Mouse (Mus musculus) megakaryocyte, embryonic 14.5 days (primary cell): ENCODE measurements at regions not wholly inside any gene's neighbourhood (a gene's known extent, or its start where the extent isn't known, plus 50 kb on each side); places are given as distances from the start of the nearest gene placed in this dataset.

Experiments
- FLI1 ChIP-seq: IDR thresholded peaks from 2 replicates; pipeline ENCODE4 v1.6.1; 2012; ENCODE audit warnings: low read length, inconsistent platforms, mixed read lengths
- GATA1 ChIP-seq: IDR thresholded peaks from 3 replicates; pipeline ENCODE4 v1.6.1; 2012; ENCODE audit warnings: mixed read lengths, low read length, inconsistent platforms, borderline replicate concordance

DNA sequence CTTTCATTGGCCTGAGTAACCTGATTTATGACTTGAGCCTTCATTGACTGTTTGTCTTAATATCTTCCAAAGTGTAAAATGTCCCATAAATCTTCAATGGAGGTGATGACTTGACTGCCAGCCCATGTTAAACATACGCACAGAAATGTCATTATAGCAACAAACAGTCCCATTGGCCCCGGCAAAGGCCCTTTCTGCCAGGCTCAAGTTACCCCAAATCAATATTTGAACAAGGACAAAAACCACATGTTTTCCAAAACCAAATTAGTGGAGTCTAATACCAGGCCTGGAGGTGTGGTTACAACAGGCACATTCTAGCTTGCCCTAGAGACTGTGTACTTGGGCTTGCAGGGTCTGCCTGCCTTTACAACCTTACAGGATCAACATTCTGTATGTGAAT, 68.2 kb upstream of the Fggy start:
- TF ChIP-seq FLI1 (no peak), GATA1 (no peak)
